Mouse (Mus musculus) telencephalon, adult 2 months (tissue): ENCODE results near the gene She.
"Not testable (repeated sequence)": the region's sequence is repeated elsewhere in the genome, so short reads cannot be mapped to it uniquely, and the experiment has no call there.

Experiments
- DNase-seq: peaks from one replicate; pipeline ENCODE4 v3.0.0-alpha.2; 2011; ENCODE audit warnings: low read depth, low spot score

Gene She

GRCm38 (mm10) chr3:89830815-89831591 lies at the start of gene She:
TSS of gene She (plus strand) at chr3:89831370.
- no peak for DNase-seq

DNA sequence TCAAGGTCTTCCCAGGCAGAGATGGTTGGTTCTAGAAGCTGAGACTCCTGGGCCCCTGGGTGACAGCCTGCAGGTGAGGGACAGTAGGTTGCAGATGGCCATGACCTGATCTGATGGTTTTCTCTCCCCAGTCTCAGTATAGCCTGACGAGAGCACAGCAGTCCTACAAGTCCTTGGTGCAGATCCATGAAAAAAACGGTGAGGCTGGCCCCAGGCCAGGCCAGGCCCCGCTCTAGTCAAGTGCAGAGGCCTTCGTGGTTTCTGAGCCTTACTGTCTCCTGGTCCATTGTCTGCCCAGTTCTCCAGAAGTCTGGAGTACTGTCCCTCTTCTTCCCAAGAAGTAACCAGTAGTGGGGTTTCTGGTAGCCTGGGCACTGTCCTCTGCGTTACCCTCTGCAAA lies 49.5 kb upstream of the She start:
- no peak for DNase-seq

DNA sequence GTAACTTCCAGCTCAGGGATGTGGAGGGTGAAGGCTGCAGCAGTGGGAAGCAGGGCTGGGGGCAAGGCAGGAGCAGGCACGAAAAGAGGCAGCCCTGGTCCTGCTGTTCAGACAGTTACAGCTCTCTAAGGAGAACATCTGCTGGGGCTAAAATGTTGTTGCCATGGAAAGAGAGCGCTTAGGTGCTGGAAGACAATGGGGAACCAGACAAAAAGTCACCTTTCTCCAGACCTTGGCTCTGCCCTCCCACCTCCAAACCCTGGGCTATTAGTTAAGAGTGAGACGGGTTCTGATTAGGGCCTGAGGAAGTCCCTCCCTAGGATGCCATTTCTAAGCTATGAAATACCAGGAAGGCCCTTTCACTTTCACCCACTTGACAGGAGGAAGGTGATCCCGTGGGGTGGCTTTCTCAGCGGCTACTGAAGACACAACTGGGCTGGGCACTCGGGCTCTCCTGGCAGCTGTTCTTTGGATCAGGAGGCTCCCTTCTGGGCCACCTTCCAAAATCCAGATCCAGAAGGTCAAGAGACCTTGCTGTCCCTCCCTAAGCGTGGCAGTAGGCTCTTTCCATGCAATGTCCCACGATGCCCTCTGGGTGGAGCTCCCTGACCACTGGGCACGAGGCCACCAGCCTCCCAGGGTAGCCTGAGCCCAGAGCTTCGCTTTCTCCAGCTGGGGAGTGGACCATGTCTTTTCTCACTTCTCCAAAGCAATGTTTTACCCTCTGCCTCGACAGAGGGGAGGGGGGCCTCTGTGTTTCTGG lies 46.0 kb upstream of the She start:
- DNase-seq: no peak

GRCm38 (mm10) chr3:89786275-89786674 lies 44.9 kb upstream of the She start:
- DNase-seq: no peak

DNA sequence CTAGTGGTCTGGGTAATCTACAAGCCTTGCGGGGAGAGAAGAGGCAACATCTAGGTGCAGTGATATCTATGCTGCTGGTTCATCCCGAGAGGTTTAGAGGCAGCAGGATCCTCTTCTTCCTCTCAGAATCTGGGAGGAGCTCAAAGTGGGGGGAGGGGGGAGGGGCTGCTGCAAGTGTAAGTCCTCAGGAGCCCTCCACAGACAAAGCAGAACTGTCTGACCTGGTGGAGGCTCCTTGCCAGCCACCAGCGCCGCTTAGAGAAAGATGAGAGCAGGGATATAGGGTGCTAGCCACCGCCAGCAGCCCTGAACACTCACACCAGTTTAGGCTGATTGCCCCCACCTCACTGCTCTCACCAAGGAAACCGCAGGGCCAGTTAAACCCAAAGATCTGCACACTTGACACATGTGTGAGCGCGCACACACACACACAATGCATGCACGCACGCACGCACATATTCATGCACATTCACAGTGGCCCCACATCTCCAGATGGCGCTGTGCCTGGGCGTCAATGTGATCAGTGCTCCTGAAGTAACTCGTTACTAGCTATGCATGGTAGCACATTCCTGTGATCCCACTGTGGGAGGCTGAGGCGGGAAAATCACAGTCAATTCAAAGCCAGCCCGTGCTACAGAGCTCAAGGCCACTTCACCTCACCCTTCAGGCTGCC lies 42.4 kb upstream of the She start:
- no peak for DNase-seq

GRCm38 (mm10) chr3:89794616-89795015 lies 36.6 kb upstream of the She start:
- DNase-seq: no peak

DNA sequence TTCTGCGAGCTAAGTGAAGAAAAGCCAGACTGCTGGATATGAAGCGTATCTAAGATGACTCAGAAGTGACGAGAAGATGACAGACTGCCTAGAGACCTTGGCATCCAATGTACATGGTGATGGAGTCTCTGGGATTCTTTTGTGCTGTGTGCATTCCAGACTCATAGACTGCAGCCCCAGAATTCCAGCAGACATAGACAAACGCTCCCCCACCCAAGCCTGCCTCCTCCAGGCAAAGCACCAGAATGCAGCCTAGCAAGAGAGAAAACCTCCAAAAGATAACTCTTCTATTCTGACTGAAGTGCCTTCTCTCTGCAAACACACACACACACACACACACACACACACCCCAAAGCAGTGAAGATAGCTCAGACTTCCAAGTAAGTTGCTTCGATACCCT lies 35.4 kb upstream of the She start:
- no peak for DNase-seq

DNA sequence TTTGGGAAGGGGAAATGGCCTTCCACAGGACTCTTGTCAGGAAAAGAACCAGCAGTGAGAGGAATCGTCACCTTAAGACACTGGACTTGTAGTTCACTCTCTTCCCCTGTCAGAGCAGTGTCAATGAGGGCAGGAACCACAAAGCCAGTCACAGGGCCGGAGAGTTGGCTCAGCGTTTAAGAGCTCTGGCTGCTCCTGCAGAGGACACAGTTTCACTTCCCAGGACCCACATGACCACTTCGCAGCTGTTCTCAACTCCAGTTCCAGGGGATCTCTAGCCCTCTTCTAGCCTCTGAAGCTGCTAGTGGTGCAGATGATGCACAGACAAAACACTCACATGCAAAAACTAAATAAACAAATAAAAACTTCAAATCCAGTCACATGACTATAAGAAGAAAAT lies 34.8 kb upstream of the She start:
- no peak for DNase-seq

- DNase-seq: no peak
These were observed 32.7 kb upstream of the She start for GRCm38 (mm10) chr3:89798518-89798917.

DNA sequence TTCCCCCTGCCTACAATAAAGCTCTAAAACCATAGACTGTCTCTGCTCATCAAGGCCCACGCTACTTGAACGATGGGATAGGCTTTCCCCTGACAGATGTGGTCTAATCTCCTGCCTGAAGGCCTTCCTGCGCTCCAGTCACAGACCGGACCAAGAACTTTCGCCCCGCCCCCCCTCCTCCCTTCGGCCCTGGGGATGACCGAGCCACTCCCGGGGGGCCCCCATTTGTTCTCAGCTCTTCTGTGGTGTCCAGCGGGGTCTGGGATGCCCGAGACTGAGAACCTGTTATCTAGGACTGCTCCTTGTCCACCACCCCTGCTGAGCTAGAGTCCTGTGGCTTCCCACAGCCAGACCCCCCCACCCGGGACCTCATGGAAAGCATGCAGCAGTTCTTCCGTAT lies 31.7 kb upstream of the She start:
- DNase-seq: no peak

DNA sequence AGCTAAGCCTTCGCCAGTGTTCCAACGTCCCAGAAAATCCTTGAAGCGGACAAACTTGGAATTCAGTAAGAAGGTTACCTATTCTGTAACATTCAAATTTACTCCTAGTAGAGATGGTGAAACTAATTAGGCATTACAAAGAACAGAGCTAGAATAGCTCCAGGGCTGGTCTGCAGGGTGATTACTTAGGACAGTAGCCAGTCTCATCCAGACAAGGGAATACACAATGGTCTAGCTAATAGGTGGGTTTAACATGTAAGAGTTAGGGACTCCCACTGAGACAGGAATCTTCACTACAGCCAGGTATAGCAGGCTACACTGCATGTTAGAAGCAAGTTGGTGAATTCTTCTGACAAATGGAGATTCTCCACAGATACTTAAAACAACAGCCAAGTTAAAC lies 31.1 kb upstream of the She start:
- DNase-seq: not testable (repeated sequence)

- no peak for DNase-seq
These were observed 30.2 kb upstream of the She start for GRCm38 (mm10) chr3:89800774-89801506.

DNA sequence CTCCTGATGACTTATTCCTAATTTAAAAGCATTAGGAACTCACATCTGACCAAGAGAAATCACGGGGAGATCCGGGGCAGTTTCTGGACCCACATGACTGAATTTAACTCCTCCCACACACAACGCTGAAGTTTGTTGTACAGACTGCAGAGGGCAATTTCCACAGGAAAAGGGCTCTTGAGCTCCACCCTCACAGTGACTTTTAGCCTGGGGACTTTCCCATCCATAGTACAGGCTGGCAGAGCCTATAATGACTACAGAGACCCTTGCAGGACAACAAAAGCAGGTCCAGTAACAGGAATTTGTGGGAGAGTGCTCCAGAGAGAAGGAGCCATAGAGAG lies 29.7 kb upstream of the She start:
- DNase-seq: no peak

DNA sequence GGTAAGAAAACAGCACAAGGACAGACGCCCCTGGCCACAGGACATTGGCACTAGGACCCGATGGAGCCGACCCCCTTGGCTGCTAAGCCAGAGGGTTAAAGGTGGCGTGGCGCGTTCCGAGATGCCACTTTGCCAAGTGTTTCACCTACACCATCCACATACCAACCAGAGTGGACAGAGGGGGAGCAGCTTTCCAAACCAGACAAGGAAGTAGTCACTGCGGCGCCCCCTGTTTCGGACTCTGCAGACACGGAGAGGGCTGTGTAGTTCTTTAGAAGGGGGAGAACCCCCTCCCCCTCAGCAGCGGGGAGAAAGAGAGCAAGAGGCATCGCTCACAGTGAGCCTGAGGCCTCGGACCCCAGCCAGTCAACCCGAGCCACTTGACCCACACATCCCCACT lies 28.3 kb upstream of the She start:
- no peak for DNase-seq

DNA sequence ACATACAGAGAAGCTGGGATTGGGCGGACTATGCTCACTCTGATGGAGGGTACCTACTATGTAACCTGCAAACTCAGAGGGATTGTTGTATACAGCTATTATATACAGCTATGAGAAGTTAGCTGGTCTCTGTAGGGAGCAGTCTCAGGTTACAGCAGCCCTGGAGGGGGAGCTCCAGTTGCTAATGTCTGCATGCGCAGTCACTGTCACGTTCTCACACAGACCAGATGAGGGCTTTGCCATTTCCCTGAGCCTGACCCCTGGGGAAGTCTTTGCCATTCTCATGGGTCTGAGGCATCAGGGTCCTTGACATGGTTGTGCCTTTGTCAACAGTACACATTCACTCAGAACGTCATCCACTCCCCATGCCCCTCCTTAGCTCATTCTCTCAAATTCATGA lies 26.0 kb upstream of the She start:
- no peak for DNase-seq

DNA sequence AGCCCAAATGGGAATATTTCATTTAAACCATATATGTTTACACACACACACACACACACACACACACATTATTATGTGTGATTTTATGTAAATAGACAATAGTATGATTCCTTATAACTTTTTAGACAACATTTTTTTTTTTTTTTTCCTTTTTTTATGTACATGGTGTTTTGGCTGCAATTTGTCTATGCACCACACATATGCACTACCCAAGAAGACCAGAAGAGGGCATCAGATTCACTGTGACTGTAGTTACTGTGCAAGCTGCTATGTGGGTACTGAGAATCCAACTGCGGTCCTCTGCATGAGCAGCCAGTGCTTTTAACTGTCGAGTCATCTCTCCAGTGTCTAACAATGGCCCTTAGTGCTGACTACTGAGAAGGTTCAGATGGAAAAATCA lies 24.4 kb upstream of the She start:
- no peak for DNase-seq

GRCm38 (mm10) chr3:89807171-89807570 lies 24.0 kb upstream of the She start:
- DNase-seq: no peak

GRCm38 (mm10) chr3:89807881-89808280 lies 23.3 kb upstream of the She start:
- DNase-seq: no peak

DNA sequence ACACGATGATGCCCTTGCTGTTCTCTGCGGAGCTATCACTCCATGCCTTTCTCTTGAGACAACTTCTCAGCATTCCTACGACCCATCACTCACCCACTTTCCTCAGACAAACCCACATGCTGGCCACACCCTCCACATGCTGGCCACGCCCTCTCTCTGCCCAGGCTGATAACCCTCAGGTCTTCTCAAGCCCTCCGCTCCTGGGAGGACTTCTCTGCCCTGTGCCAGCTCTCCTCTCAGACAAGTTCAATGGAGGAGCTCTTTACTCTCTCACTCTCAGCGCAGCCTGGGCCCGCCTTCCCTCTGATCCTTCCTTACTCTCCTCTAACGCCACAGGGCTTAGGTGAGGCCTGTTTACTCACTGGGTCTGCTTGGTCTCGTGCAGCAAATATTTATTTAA lies 22.5 kb upstream of the She start:
- no peak for DNase-seq

DNA sequence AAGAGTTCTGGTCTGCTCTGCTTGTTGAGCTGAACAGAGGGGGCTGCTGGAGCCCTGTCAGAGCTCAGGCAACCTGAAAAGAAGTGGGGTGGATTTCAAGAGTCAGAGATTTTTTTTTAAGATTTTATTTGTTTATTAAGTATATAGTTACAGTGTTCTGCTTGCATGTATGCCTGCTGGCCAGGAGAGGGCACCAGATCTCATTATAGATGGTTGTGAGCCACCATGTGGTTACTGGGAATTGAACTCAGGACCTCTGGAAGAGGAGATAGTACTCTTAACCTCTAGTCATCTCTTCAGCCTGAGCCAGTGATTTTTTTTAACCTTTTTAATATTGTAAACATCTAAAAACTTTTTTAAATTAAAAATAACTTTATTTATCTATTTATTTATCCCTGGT lies 20.3 kb upstream of the She start:
- no peak for DNase-seq

DNA sequence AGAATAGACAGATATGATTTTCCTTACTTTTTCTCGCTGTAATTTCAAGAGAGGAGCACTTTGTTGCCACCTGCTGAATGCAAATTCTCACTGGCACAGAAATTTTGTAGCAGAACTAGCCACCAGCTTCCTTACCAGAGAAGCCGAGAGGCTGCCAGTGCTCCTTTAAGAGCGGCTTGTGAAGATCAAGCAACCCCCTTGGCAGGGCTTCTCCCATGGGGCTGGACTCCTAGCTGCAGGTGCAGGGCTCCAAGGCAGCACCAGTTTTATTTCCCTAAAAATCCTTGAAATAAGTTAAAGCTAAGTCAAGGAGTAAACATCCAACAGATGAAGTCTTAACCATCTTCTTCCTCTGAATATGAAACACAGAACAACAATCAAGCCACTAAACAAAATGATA lies 19.0 kb upstream of the She start:
- no peak for DNase-seq

GRCm38 (mm10) chr3:89814051-89814450 lies 17.1 kb upstream of the She start:
- no peak for DNase-seq
